Mouse (Mus musculus): ENCODE measurements around the gene Gm45618.
A peak's percentile ranks its signal among the peaks of the same experiment; 100 is the strongest.

DNA sequence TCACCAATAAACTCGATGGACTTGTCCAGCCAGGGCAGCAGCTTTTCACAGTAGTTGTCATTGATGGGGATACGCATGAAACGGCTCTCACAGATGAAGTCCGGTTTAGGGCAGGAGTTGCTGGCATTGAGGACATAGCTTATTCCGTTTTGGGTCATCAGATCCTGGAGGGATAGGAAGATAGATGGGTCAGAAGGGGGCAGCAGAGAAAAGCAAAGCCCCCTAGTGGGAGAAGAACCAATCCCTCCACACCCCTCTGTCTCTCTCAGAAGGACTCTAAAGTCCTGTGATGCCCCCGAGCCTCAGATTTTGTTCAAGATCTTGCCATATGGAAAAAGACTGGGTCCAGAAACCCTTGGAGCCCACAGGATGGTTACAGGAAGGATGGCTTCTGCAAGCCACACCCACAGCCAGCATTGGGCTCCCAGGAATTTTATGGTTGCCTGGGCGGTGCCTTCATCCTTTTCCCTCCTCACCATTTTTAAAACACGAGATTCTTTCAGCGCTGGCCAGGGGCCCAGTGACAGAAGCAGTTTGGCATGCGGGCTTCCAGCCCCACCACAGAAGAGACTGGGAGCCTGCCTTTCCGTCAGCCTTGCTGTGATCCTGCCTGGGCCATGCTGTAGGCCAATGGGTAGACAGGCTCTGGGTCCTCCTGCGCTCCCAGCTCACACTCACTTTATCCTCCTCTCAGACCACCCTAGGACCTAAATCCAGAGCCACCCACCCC lies 36.8 kb downstream of the Gm45618 start:
- TF ChIP-seq CTCF (IDR thresholded peaks at IDR 0.05; ENCODE audit: low read depth) (peak; percentile 1; the same call in 1 of the 2 replicates), EP300 (IDR thresholded peaks at IDR 0.05; ENCODE audit: low read depth) (no peak)

Measured in heart, postnatal 0 days (tissue).